Mouse (Mus musculus): ENCODE measurements around the gene Plin5. TPM values are rescaled to one million over a fixed set of nuclear protein-coding genes. Genes with fewer than 3 reads are reported as not detected.
A peak's percentile ranks its signal among the peaks of the same experiment; 100 is the strongest.

Gene Plin5
- polyA plus RNA-seq, 1 experiment from 2014 or later = 2.8 TPM

DNA sequence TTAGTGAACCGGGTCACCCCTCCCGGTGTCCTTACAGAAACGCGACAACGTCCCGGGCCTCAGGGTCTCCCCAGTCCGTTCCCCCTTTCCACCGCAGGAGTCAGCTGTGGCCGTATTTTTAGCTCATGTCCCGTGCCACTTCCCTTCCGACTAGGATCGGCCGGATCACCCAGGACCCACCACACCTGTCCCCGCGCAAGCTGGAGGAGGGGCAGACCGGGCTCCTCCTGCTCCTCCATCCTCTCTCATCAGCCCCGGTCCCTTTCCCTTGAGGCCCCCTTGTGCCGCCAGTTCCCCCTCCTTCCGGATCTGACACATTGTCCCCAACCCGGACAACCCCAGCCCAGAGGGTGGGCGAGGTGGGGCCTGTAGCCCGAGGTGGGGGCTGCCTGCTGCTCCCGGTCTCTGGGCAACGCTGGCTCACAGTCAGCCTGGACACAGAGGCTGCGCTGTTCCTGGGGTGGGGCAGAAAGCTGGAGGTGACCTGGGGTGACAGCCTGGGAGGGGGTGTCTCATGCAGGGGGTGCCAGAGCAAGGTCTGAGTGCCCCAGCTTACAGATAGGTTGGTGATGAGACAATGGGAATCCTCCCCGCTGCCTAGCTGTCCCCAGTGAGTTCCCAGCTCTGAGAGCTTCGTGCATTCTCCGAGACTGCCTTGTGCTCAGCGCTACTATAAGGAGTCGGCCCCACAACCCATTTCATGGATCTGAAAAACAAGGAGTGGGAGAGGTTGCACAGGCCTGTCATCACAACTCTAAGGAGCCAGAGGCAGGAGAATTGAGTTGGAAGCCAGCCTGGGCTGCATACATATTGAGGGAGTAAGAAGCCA lies 31.6 kb upstream of the Plin5 start:
- ATAC-seq = peak; percentile 44
- Histone ChIP-seq H3K36me3 (ENCODE audit: control insufficient read depth, insufficient read depth, low read length) (no peaks in the 10 kb centered on the region), H3K27me3 (ENCODE audit: control insufficient read depth, insufficient read depth, low read depth, low read length) (no peaks in the 10 kb centered on the region; the same call in 1 of the 2 replicates), H3K9ac (ENCODE audit: low read depth, low read length) (peak overlapping the region; percentile 71), H3K4me2 (ENCODE audit: low read length) (peak overlapping the region; percentile 85), H3K9me3 (replicated peaks; ENCODE audit: control insufficient read depth, low read length, poor library complexity, severe bottlenecking) (no peaks in the 10 kb centered on the region), H3K4me3 (ENCODE audit: low read depth, low read length) (peak overlapping the region; percentile 40), H3K4me1 (ENCODE audit: control insufficient read depth, insufficient read depth, low read length) (peaks cover 11% of the 10 kb centered on the region), H3K27ac (ENCODE audit: low read length) (no peak overlapping the region)
- under 1% methylated on average over 30 of the region's 30 CpGs for WGBS

DNA sequence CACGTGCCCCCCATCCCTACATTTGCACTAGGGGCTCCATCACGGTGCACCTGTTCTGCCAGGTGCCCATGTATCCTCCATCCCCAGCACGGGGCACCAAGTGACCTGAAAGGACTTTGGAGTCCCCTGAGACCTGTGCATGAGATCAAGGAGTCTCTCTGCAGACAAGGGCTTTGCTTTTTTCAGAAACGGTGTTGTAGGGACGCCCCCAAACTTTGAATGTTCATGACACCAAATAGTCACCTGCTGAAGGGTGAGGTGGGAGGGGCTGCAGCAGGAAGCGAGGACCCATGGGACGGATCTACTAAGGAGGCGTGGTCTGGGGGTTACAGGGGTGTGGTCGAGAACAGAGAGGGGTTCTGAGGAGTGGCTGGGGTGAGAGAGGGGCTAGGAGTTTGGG lies 30.9 kb upstream of the Plin5 start:
- peak overlapping the region; percentile 40; the same call in 1 of the 2 replicates for H3K4me3 ChIP-seq (ENCODE audit: low read depth, low read length)
- WGBS = 18% methylated on average over 9 of the region's 9 CpGs
- H3K36me3 ChIP-seq (ENCODE audit: control insufficient read depth, insufficient read depth, low read length) = no peaks in the 10 kb centered on the region
- ATAC-seq = 0 out of 2 replicates have a peak, but pooled peaks have one; percentile 3
- peaks cover 11% of the 10 kb centered on the region for H3K4me1 ChIP-seq (ENCODE audit: control insufficient read depth, insufficient read depth, low read length)
- peak overlapping the region; percentile 71; the same call in 1 of the 2 replicates for H3K9ac ChIP-seq (ENCODE audit: low read depth, low read length)
- H3K27me3 ChIP-seq (ENCODE audit: control insufficient read depth, insufficient read depth, low read depth, low read length) = no peaks in the 10 kb centered on the region; the same call in 1 of the 2 replicates
- H3K27ac ChIP-seq (ENCODE audit: low read length) = no peak overlapping the region
- no peaks in the 10 kb centered on the region for H3K9me3 ChIP-seq (replicated peaks; ENCODE audit: control insufficient read depth, low read length, poor library complexity, severe bottlenecking)
- peak overlapping the region; percentile 85 for H3K4me2 ChIP-seq (ENCODE audit: low read length)

DNA sequence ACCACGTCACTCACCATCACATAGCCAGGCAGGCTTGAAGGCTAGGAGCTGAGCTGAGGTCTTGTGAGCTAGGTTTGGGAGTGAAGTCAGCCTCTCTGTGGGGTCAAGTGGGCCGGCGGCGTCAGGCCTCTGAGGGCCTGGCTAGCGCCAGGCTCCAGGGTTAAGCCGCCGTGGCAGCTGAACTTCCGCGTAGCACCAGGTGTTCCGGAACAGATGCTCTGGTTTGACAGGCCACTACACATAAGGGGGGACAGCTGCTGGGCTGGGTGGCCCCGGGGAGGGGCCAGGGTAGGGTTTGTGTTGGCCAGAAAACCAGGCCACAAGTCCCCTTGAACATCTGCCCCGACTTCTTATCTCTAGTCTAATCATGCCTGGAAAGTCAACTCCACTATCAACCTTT lies 30.0 kb upstream of the Plin5 start:
- no peak for ATAC-seq
- H3K4me3 ChIP-seq (ENCODE audit: low read depth, low read length) = no peak overlapping the region
- H3K9me3 ChIP-seq (replicated peaks; ENCODE audit: control insufficient read depth, low read length, poor library complexity, severe bottlenecking) = no peaks in the 10 kb centered on the region
- H3K4me1 ChIP-seq (ENCODE audit: control insufficient read depth, insufficient read depth, low read length) = peaks cover 12% of the 10 kb centered on the region
- no peak overlapping the region for H3K9ac ChIP-seq (ENCODE audit: low read depth, low read length)
- H3K27ac ChIP-seq (ENCODE audit: low read length) = no peak overlapping the region
- WGBS = 59% methylated on average over 12 of the region's 12 CpGs
- no peaks in the 10 kb centered on the region; the same call in 1 of the 2 replicates for H3K27me3 ChIP-seq (ENCODE audit: control insufficient read depth, insufficient read depth, low read depth, low read length)
- H3K36me3 ChIP-seq (ENCODE audit: control insufficient read depth, insufficient read depth, low read length) = no peaks in the 10 kb centered on the region
- H3K4me2 ChIP-seq (ENCODE audit: low read length) = no peak overlapping the region

DNA sequence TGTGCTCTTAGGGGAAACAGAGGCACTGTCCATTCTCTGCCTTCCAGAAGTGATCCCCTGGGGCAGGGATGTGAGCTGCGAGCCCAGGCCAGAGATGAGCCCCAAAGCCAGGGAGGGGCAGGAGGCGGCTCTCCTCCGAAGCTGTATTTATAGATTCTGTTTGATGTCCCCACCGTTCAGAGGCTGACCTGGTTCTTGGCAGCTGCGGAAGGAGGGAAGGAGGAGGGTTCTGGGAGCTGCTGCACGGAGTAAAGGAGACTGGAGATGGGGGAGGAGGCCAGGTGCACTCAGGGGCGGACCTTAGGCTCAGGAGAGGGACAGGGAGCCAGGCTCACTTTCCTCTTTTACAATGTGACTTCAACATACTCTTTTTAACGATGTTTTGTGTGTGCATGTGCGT lies 28.7 kb upstream of the Plin5 start:
- Histone ChIP-seq H3K36me3 (ENCODE audit: control insufficient read depth, insufficient read depth, low read length) (no peaks in the 10 kb centered on the region), H3K27ac (ENCODE audit: low read length) (0 out of 2 replicates have a peak overlapping the region, but pooled peaks have one; percentile 19), H3K9me3 (replicated peaks; ENCODE audit: control insufficient read depth, low read length, poor library complexity, severe bottlenecking) (no peaks in the 10 kb centered on the region), H3K4me1 (ENCODE audit: control insufficient read depth, insufficient read depth, low read length) (peaks cover 21% of the 10 kb centered on the region), H3K4me2 (ENCODE audit: low read length) (no peak overlapping the region), H3K9ac (ENCODE audit: low read depth, low read length) (no peak overlapping the region), H3K27me3 (ENCODE audit: control insufficient read depth, insufficient read depth, low read depth, low read length) (no peaks in the 10 kb centered on the region; the same call in 1 of the 2 replicates), H3K4me3 (ENCODE audit: low read depth, low read length) (no peak overlapping the region)
- 18% methylated on average over 9 of the region's 9 CpGs for WGBS
- no peak for ATAC-seq

DNA sequence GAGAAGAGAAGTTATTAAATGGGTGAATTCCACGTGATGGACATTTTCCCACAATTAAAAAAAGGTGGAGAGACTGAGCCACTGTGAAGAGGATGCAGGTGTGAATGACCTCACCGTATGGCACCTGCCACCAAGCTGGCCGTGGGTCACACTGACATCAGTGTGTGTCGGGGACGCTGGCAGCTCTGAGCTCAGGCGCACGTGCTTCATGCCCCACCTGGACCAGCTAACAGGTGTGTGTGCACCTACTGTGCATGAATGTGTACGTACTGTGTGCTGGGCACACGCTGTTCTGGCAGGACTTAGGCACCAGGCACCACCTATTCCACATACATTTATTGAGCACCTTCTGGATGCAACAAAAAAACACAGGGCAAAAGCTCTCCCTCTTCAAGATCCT lies 27.1 kb upstream of the Plin5 start:
- Histone ChIP-seq H3K9me3 (replicated peaks; ENCODE audit: control insufficient read depth, low read length, poor library complexity, severe bottlenecking) (no peaks in the 10 kb centered on the region), H3K27me3 (ENCODE audit: control insufficient read depth, insufficient read depth, low read depth, low read length) (no peaks in the 10 kb centered on the region), H3K36me3 (ENCODE audit: control insufficient read depth, insufficient read depth, low read length) (no peaks in the 10 kb centered on the region), H3K4me1 (ENCODE audit: control insufficient read depth, insufficient read depth, low read length) (peaks cover 27% of the 10 kb centered on the region), H3K27ac (ENCODE audit: low read length) (no peak overlapping the region), H3K4me2 (ENCODE audit: low read length) (no peak overlapping the region), H3K9ac (ENCODE audit: low read depth, low read length) (no peak overlapping the region), H3K4me3 (ENCODE audit: low read depth, low read length) (no peak overlapping the region)
- no peak for ATAC-seq
- 80% methylated on average over 9 of the region's 9 CpGs for WGBS

DNA sequence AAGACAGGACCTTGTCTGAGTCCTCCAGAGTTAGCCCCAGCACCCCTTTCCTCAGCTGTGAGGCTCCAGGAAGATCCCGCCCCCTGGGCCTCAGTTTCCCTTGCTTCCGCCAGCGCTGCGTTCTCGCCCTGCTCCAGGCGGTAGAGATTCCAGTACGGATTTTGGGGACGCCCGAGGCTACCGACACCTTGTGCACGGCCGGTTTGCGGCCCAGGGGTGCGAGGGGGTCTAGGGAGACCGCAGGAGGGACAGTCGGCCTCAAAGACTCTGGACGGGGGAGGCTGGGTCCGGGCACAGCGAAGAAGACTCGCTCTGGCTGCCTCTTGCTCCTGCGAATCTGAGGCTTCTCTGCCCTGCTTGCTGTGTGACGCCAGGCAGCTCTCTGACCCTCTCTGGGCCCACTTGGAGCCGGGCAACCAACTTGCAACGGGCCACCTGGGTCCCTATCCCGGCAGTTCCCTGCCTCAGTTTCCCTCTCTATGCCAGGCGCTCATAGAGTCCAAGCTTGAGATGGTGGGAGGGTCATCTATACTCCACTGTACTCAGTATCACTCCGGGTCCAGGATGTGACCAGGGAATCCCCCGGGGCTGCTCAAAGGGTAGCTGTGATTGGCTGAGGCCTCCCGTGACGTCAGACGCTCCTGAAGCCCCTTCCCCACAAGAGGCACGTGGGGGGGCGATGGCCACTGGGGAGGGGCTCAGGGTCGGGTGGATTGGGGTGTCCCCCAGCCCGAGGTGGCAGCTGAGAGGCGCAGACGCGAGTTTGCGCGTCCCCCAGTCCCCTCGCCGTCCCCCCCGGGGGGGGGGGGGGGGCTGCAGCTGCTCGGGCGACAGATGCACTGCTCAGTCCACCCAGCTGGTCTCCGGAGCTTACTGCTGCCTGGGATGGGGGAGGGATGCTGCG lies 24.6 kb upstream of the Plin5 start:
- peak; percentile 37 for ATAC-seq
- Histone ChIP-seq H3K4me2 (ENCODE audit: low read length) (peak overlapping the region; percentile 86), H3K36me3 (ENCODE audit: control insufficient read depth, insufficient read depth, low read length) (no peaks in the 10 kb centered on the region), H3K4me3 (ENCODE audit: low read depth, low read length) (peak overlapping the region; percentile 52), H3K4me1 (ENCODE audit: control insufficient read depth, insufficient read depth, low read length) (peaks cover 32% of the 10 kb centered on the region), H3K27ac (ENCODE audit: low read length) (no peak overlapping the region), H3K9ac (ENCODE audit: low read depth, low read length) (peak overlapping the region; percentile 71), H3K9me3 (replicated peaks; ENCODE audit: control insufficient read depth, low read length, poor library complexity, severe bottlenecking) (no peaks in the 10 kb centered on the region), H3K27me3 (ENCODE audit: control insufficient read depth, insufficient read depth, low read depth, low read length) (no peaks in the 10 kb centered on the region)
- WGBS = 2% methylated on average over 34 of the region's 47 CpGs

DNA sequence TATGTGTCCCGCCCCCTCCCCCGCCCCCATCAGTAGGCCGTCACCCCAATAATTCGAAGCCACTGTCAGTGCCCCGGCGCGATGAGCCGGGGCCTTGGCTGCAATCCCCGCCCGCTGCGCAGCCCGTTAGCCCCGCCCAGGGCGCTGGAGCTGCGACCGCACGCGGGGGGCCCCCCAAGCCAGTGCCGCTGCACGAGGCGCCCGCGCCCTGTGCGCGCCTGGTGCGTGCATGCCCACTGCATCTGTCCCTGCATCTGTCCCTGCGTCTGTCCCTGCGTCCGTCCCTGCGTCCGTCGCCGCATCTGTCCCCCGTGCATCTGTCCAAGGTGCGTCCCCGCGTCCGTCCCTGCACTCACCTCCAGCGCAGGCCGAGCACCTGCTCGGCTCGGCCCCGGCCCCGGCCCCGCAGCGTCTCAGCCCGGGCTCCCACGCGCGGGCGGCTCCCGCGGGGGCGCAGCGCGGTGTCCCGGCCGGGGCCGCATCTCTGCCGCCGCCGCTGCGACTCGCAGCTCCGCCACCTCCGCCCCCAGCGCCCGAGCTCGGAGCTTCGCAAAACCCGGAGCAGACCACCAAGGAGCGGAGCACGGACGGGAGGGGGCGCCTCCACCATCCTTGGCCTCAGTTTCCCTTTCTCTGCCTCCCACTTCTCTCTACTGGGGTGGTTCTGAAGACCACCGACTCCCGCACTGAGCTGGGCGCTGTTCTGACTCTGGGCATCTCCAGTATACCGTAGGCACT lies 22.6 kb upstream of the Plin5 start, which contains the start of gene Sema6b:
TSS of gene Sema6b (minus strand) at position 486 of the 738 bp plus-strand sequence.
- H3K4me3 ChIP-seq (ENCODE audit: low read depth, low read length) = peak within 1 kb of the TSS; percentile 84
- H3K4me1 ChIP-seq (ENCODE audit: control insufficient read depth, insufficient read depth, low read length) = peaks cover 32% of the 10 kb centered on the region
- peak within 1 kb of the TSS; percentile 90 for H3K9ac ChIP-seq (ENCODE audit: low read depth, low read length)
- no peaks in the 10 kb centered on the region for H3K9me3 ChIP-seq (replicated peaks; ENCODE audit: control insufficient read depth, low read length, poor library complexity, severe bottlenecking)
- peak; percentile 46 for ATAC-seq
- 1% methylated on average over 61 of the region's 79 CpGs for WGBS
- H3K4me2 ChIP-seq (ENCODE audit: low read length) = peak within 1 kb of the TSS; percentile 73
- H3K36me3 ChIP-seq (ENCODE audit: control insufficient read depth, insufficient read depth, low read length) = no peaks in the 10 kb centered on the region
- H3K27me3 ChIP-seq (ENCODE audit: control insufficient read depth, insufficient read depth, low read depth, low read length) = no peaks in the 10 kb centered on the region
- H3K27ac ChIP-seq (ENCODE audit: low read length) = peak within 1 kb of the TSS; percentile 78

DNA sequence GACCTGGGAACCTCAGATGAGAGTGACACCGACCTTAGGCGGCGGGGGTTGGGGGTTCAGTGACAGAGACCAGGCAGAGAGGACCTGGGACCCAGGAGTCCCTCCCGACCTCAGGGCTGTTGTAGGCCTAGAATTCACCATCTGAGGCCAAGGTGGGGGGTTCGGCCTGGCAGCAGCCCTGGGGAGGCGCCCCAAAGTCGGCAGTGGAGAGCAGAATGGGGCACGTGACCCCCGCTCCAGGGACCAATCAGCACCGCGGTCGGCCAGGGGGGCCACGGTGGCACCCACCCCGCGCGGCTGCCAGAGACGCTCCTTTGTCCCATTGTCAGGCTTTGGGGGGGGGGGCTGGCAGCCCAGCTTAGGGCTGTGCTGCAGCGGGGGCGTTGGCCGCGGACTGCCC lies 22.0 kb upstream of the Plin5 start:
- H3K27me3 ChIP-seq (ENCODE audit: control insufficient read depth, insufficient read depth, low read depth, low read length) = no peaks in the 10 kb centered on the region
- peaks cover 38% of the 10 kb centered on the region for H3K4me1 ChIP-seq (ENCODE audit: control insufficient read depth, insufficient read depth, low read length)
- peak overlapping the region; percentile 78 for H3K27ac ChIP-seq (ENCODE audit: low read length)
- 4% methylated on average over 19 of the region's 21 CpGs for WGBS
- H3K9me3 ChIP-seq (replicated peaks; ENCODE audit: control insufficient read depth, low read length, poor library complexity, severe bottlenecking) = no peaks in the 10 kb centered on the region
- ATAC-seq = peak; percentile 37
- H3K9ac ChIP-seq (ENCODE audit: low read depth, low read length) = peak overlapping the region; percentile 90
- peak overlapping the region; percentile 73 for H3K4me2 ChIP-seq (ENCODE audit: low read length)
- no peaks in the 10 kb centered on the region for H3K36me3 ChIP-seq (ENCODE audit: control insufficient read depth, insufficient read depth, low read length)
- peak overlapping the region; percentile 84 for H3K4me3 ChIP-seq (ENCODE audit: low read depth, low read length)

All from midbrain, embryonic 16.5 days (tissue).